Mouse (Mus musculus): ENCODE measurements around the gene Tmem220.

GRCm38 (mm10) chr11:67061311-67061710 is 36.4 kb downstream of the Tmem220 start:
- TF ChIP-seq SIN3A (IDR thresholded peaks at IDR 0.05; ENCODE audit: low read length) (no peak), MAX (IDR thresholded peaks at IDR 0.05; ENCODE audit: low read length) (no peak), ZNF384 (IDR thresholded peaks at IDR 0.05; ENCODE audit: low read depth, low read length) (no peak), POLR2A (IDR thresholded peaks at IDR 0.05; ENCODE audit: low read depth, low read length) (no peak), UBTF (IDR thresholded peaks at IDR 0.05; ENCODE audit: low read depth, low read length) (no peak), CTCF (conservative IDR thresholded peaks at IDR 0.05 in 1 of 2, IDR thresholded peaks at IDR 0.05 in 1 of 2; ENCODE audit: low read depth in 2 of 2, low read length in 2 of 2) (no peak), RCOR1 (conservative IDR thresholded peaks at IDR 0.05; ENCODE audit: low read depth, low read length) (no peak), E2F4 (IDR thresholded peaks at IDR 0.05; ENCODE audit: insufficient replicate concordance, low read depth, low read length) (no peak), ZC3H11A (IDR thresholded peaks at IDR 0.05; ENCODE audit: low read depth, low read length) (no peak), TBP (conservative IDR thresholded peaks at IDR 0.05; ENCODE audit: low read depth, low read length) (no peak)

All from CH12.LX (cell line).